Mouse (Mus musculus) cortical plate, adult 2 months (tissue): ENCODE measurements around the gene Cdh4.

Source experiments
- CTCF ChIP-seq: fragments of 200-500 bp; IDR thresholded peaks from 2 replicates; pipeline ENCODE4 v1.5.1; 2011; ENCODE audit warnings: mild to moderate bottlenecking, control low read depth, low read length; ENCODE audit not compliant: insufficient read depth; ENCODE audit errors: extremely low read depth
- POLR2A ChIP-seq: fragments of 200-500 bp; IDR thresholded peaks from 2 replicates; pipeline ENCODE4 v1.6.1; 2011; ENCODE audit warnings: mild to moderate bottlenecking, low read length, control low read depth; ENCODE audit not compliant: insufficient read depth; ENCODE audit errors: extremely low read depth

DNA sequence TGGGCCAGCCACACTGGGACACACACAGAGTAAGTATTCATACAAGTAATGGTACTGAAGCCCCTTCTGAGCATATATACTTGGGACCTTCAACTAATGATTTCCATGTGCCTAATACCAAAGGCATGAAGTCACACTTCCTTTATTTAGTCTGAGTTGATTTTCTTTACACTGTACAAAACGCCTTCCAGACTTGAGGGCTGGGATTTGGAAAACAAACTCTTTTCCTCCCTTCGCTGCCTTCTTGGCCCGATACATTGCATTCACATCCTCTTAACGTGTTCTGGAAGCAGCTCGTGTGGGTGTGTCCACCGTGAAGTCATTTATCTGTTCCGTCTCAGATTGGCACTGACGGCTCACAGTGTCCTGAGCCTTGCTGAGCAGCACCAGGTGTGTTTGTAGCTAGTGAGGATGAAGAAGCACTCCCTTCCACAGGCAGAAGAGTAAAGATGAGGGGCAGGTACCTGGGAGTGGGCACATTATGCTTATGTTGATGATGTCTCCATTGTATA is 26.3 kb upstream of the Cdh4 start:
- TF ChIP-seq CTCF (no peak), POLR2A (no peak)
